Mouse (Mus musculus) megakaryocyte, embryonic 14.5 days (primary cell): ENCODE measurements at regions not wholly inside any gene's neighbourhood (a gene's known extent, or its start where the extent isn't known, plus 50 kb on each side); places are given as distances from the start of the nearest gene placed in this dataset.

ENCODE experiments used
- H3K27me3 ChIP-seq: replicated peaks from 2 replicates; pipeline ENCODE3; 2012; ENCODE audit warnings: inconsistent platforms
- H3K36me3 ChIP-seq: replicated peaks from 2 replicates; pipeline ENCODE3; 2012; ENCODE audit warnings: low read length, inconsistent platforms, mixed read lengths
- H3K4me1 ChIP-seq: 2 replicates; pipeline ENCODE4 v1.6.1; 2012; ENCODE audit warnings: inconsistent platforms
- H3K4me3 ChIP-seq: replicated peaks from 2 replicates; pipeline ENCODE3; 2012; ENCODE audit warnings: moderate library complexity, mild to moderate bottlenecking, inconsistent platforms
- H3K9me3 ChIP-seq: 2 replicates; pipeline ENCODE4 v1.6.1; 2012; ENCODE audit warnings: inconsistent platforms
- FLI1 ChIP-seq: IDR thresholded peaks from 2 replicates; pipeline ENCODE4 v1.6.1; 2012; ENCODE audit warnings: low read length, inconsistent platforms, mixed read lengths
- GATA1 ChIP-seq: IDR thresholded peaks from 3 replicates; pipeline ENCODE4 v1.6.1; 2012; ENCODE audit warnings: mixed read lengths, low read length, inconsistent platforms, borderline replicate concordance

DNA sequence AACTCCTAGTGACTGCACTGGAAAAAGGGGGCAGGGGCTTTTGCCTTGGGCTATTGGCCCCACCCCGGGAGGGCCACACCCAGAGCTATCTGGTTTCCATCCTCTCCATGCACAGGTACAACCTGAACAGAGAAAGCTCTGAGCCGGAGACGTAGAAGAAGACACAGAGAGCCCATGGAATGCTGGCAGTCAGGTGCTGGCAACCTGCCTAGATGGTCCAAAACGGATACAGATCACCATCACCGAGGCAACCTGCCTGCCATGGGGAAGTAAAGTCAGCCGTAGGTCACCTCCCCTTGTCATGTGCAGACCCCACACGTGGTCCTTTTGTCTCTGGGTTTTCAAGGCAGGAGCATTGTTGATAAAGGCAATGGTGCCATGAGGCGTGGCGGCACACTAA, 164.0 kb downstream of the Cct6b start:
- TF ChIP-seq FLI1 (no peak), GATA1 (no peak)
- H3K4me1 ChIP-seq, result no peaks in the 10 kb centered on the region
- H3K4me3 ChIP-seq, result no peak overlapping the region
- no peaks in the 10 kb centered on the region for H3K9me3 ChIP-seq
- H3K36me3 ChIP-seq, result no peaks in the 10 kb centered on the region
- H3K27me3 ChIP-seq, result peaks cover 49% of the 10 kb centered on the region

GRCm38 (mm10) chr11:82597757-82598156, 166.4 kb downstream of the Cct6b start:
- Histone ChIP-seq H3K36me3 (no peaks in the 10 kb centered on the region), H3K4me1 (no peaks in the 10 kb centered on the region), H3K27me3 (peaks cover 37% of the 10 kb centered on the region), H3K9me3 (no peaks in the 10 kb centered on the region), H3K4me3 (no peak overlapping the region)
- TF ChIP-seq GATA1 (no peak), FLI1 (no peak)

GRCm38 (mm10) chr11:82596801-82597200, 167.3 kb downstream of the Cct6b start:
- Histone ChIP-seq H3K9me3 (no peaks in the 10 kb centered on the region), H3K4me1 (no peaks in the 10 kb centered on the region), H3K36me3 (no peaks in the 10 kb centered on the region), H3K4me3 (no peak overlapping the region), H3K27me3 (peaks cover 33% of the 10 kb centered on the region)
- TF ChIP-seq FLI1, result no peak
- TF ChIP-seq GATA1, result no peak

GRCm38 (mm10) chr11:82589761-82590160, 174.4 kb downstream of the Cct6b start:
- TF ChIP-seq FLI1, result no peak
- H3K9me3 ChIP-seq, result no peaks in the 10 kb centered on the region
- H3K4me1 ChIP-seq, result no peaks in the 10 kb centered on the region
- no peaks in the 10 kb centered on the region for H3K36me3 ChIP-seq
- no peak overlapping the region for H3K4me3 ChIP-seq
- H3K27me3 ChIP-seq, result peaks cover 10% of the 10 kb centered on the region

DNA sequence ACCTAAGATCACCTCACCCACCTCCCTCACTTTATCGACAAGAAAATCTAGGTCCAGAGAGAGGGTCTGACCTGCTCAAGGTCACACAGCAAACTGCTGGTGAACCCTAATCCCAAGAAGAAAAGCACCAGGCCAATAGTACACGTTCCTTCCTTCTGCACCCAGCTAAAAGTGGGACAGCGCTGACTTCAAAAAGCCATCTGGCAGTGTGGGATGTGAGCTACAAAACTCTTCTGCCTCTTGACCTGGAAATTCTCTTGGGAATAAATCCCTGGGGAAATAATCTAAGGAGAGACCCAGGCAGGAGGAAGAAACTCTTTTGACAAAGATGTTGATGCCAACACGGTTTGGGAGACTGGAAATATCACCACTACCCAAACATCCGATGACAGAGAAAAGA, 175.4 kb downstream of the Cct6b start:
- no peak for TF ChIP-seq GATA1
- no peak for TF ChIP-seq FLI1
- H3K36me3 ChIP-seq, result no peaks in the 10 kb centered on the region
- H3K9me3 ChIP-seq, result no peaks in the 10 kb centered on the region
- peaks cover 16% of the 10 kb centered on the region for H3K27me3 ChIP-seq
- H3K4me1 ChIP-seq, result no peaks in the 10 kb centered on the region
- H3K4me3 ChIP-seq, result no peak overlapping the region

DNA sequence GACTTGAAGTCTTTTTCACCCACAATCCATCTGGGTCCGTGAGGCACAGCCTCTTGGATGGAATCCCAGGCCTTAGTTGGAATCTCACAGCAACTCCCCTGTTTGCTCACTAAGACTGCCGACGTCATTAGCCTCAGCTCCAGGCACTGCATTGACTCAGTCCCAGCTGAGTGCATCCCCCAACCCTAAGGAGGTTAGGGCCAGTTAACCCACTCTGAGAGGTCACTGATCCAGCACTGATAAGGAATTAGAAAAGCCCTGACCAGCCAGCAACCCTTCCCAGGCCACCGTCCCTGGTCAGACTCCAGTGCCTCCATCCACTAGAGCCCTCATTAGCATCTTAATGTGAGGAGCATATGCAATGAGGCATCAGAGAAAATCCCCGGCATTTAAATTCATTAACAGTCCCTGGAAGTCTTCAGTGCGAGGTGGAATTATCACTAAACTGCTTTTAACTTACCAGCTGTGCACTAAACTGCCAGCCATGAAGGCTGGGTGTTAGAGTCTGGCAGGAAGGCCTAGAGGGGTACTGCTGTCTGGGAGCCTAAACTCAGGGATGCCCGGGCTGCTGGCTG, 184.2 kb downstream of the Cct6b start:
- no peaks in the 10 kb centered on the region for H3K9me3 ChIP-seq
- H3K4me1 ChIP-seq, result no peaks in the 10 kb centered on the region
- TF ChIP-seq FLI1, result no peak
- no peak for TF ChIP-seq GATA1
- peaks cover 12% of the 10 kb centered on the region for H3K27me3 ChIP-seq
- no peak overlapping the region for H3K4me3 ChIP-seq
- no peaks in the 10 kb centered on the region for H3K36me3 ChIP-seq

- no peak overlapping the region for H3K4me3 ChIP-seq
- no peaks in the 10 kb centered on the region for H3K9me3 ChIP-seq
- H3K36me3 ChIP-seq, result no peaks in the 10 kb centered on the region
- peaks cover 7% of the 10 kb centered on the region for H3K27me3 ChIP-seq
- H3K4me1 ChIP-seq, result no peaks in the 10 kb centered on the region
- TF ChIP-seq FLI1, result no peak
- no peak for TF ChIP-seq GATA1
These were observed 187.3 kb downstream of the Tmem132e start for GRCm38 (mm10) chr11:82576019-82576418.

DNA sequence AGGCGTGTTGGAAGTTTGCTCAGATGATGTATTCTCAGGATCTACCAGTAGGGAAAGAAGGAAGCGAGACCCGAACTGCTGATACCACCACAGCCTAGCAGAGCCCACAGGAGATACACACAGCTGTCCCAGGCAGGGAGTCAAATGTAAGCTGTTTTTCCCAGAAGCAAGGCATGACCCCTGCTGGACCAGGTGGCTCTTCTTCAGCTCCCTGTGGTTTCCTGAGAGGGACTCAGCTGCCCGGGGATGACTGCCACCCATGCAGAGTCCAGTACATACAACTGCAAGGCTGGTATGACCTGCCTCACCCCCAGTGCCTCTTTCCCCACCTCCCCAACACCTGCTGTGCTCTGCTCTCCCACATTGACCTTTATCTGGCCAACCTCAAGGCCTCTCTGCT, 184.4 kb downstream of the Tmem132e start:
- Histone ChIP-seq H3K9me3 (no peaks in the 10 kb centered on the region), H3K4me1 (peaks cover 6% of the 10 kb centered on the region; the same call in 1 of the 2 replicates), H3K36me3 (no peaks in the 10 kb centered on the region), H3K27me3 (peaks cover 9% of the 10 kb centered on the region), H3K4me3 (no peak overlapping the region)
- TF ChIP-seq GATA1 (no peak), FLI1 (no peak)

DNA sequence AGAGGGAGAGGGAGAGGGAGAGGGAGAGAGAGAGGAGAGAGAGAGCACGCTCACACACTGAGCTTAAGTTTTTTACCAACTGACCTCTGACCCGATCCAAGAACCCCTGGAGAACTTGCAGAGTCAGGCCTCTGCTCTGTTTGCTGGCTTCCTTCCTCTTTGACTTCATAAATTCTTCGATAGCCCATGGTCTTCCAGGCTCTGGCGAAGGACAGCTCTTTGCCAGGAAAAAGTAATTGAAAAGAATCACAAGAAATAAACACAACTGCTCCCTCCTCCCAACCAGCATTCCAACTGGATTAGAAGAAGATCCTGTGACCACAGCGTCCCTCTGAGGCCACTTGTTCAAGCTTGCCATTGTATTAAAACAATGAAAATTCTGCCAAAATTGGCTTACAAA, 182.8 kb downstream of the Tmem132e start:
- Histone ChIP-seq H3K4me3 (no peak overlapping the region), H3K9me3 (no peaks in the 10 kb centered on the region), H3K4me1 (peaks cover 6% of the 10 kb centered on the region; the same call in 1 of the 2 replicates), H3K27me3 (peaks cover 9% of the 10 kb centered on the region), H3K36me3 (no peaks in the 10 kb centered on the region)
- TF ChIP-seq FLI1, result no peak
- TF ChIP-seq GATA1, result no peak

- Histone ChIP-seq H3K36me3 (no peaks in the 10 kb centered on the region), H3K4me1 (peaks cover 6% of the 10 kb centered on the region; the same call in 1 of the 2 replicates), H3K27me3 (peaks cover 12% of the 10 kb centered on the region), H3K9me3 (no peaks in the 10 kb centered on the region), H3K4me3 (no peak overlapping the region)
- TF ChIP-seq GATA1 (no peak), FLI1 (no peak)
These were observed 181.1 kb downstream of the Tmem132e start for GRCm38 (mm10) chr11:82569819-82570218.
